ENCODE assay signal across 20 mouse cellular contexts in the genomic region with DNA sequence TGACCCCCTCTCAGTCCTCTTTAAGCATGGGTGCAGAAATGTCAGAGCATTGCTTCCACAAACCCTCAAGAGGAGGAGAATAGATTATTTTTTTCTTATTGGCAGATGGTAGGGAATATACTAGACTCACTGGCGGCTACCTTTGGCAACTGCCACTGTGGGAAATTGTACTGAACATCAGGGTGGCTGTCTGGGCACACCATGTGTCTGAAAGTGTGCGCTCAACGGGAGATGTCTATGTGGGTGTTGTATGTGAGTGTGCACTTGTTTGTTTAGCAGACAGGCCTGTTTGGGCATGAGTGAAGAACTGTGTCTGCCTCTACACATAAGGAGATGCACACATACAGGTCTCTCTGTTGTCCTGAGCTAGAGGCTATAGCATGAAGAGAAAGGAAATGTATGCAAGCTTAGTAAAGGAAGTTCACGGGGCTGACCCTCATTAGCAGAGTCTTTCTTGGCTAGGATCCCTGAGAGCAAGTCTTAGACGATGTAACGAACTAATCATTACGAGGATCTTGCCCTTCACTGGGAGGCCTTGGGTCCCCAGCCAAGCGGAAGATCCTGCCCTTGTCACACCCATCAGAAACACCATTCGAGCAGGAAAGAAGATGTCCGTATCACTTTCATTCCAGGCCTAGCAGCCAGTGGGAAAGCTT. TPM values are rescaled to one million over a fixed set of nuclear protein-coding genes. Genes with fewer than 3 reads are reported as not detected.
DNase-seq lines count a peak whose midpoint lies in the region; ATAC-seq and TF ChIP-seq lines count a peak whose summit lies in the region.
"Had no signal": no experiment of that assay in that cellular context is flagged by ENCODE, and none has a peak within 500 bp of the region (broad histone marks: within the 10 kb centered on the region; RNA-seq: fewer than 3 reads in every experiment).

No protein-coding gene starts in this region.

- no peak for TF ChIP-seq CTCF in liver, postnatal 0 days (IDR thresholded peaks at IDR 0.05; ENCODE audit: low read depth)

- TF ChIP-seq EP300 in liver, postnatal 0 days (IDR thresholded peaks at IDR 0.05; ENCODE audit: low read depth) = no peak

- ATAC-seq in embryonic facial prominence, embryonic 14.5 days (ENCODE audit: low read depth) = no peak
- ATAC-seq in lung, embryonic 16.5 days (ENCODE audit: low read depth) = peak; percentile 71
- peak; percentile 16 for ATAC-seq in intestine, embryonic 15.5 days
- ATAC-seq in liver, postnatal 0 days = no peak

- H3K36me3 ChIP-seq in embryonic facial prominence, embryonic 14.5 days (ENCODE audit: control insufficient read depth, insufficient read depth, low read length) = no peaks in the 10 kb centered on the region
- H3K36me3 ChIP-seq in embryonic facial prominence, embryonic 10.5 days (replicated peaks) = no peaks in the 10 kb centered on the region
- H3K36me3 ChIP-seq in lung, embryonic 16.5 days (ENCODE audit: control insufficient read depth, insufficient read depth, low read length) = no peaks in the 10 kb centered on the region
- no peaks in the 10 kb centered on the region for H3K36me3 ChIP-seq in intestine, embryonic 15.5 days
- H3K36me3 ChIP-seq in liver, postnatal 0 days (replicated peaks; ENCODE audit: insufficient read depth, low read length) = no peaks in the 10 kb centered on the region
- H3K36me3 ChIP-seq: heart, embryonic 10.5 days; limb, embryonic 13.5 days; liver, embryonic 15.5 days; midbrain, embryonic 10.5 days had no signal

- H3K27me3 ChIP-seq in embryonic facial prominence, embryonic 14.5 days (replicated peaks; ENCODE audit: control insufficient read depth, insufficient read depth, low read length) = no peaks in the 10 kb centered on the region
- no peaks in the 10 kb centered on the region for H3K27me3 ChIP-seq in embryonic facial prominence, embryonic 10.5 days (replicated peaks; ENCODE audit: low read depth, poor library complexity, severe bottlenecking)
- H3K27me3 ChIP-seq in lung, embryonic 16.5 days (ENCODE audit: control insufficient read depth, insufficient read depth, low read depth, low read length) = no peaks in the 10 kb centered on the region
- no peaks in the 10 kb centered on the region for H3K27me3 ChIP-seq in intestine, embryonic 15.5 days (replicated peaks)
- no peaks in the 10 kb centered on the region for H3K27me3 ChIP-seq in liver, postnatal 0 days (ENCODE audit: insufficient read depth, low read length)
- H3K27me3 ChIP-seq: limb, embryonic 13.5 days; liver, embryonic 15.5 days had no signal

- no peak overlapping the region for H3K9ac ChIP-seq in embryonic facial prominence, embryonic 14.5 days (ENCODE audit: low read depth, low read length)
- H3K9ac ChIP-seq in lung, embryonic 16.5 days (ENCODE audit: low read length) = no peak overlapping the region
- no peak overlapping the region for H3K9ac ChIP-seq in intestine, embryonic 15.5 days
- no peak overlapping the region for H3K9ac ChIP-seq in liver, postnatal 0 days (replicated peaks)
- H3K9ac ChIP-seq: limb, embryonic 13.5 days; liver, embryonic 15.5 days had no signal

- DNase-seq in embryonic facial prominence, embryonic 14.5 days (ENCODE audit: low spot score) = peak; percentile 29
- DNase-seq in embryonic facial prominence, embryonic 10.5 days (ENCODE audit: low spot score) = no peak
- DNase-seq in lung, postnatal 36 days = no peak
- DNase-seq in layer of hippocampus, postnatal 10 days (ENCODE audit: low spot score in 2 of 2) = peak; percentile 13 to 30
- DNase-seq in cerebellum, adult 8-10 months = no peak
- no peak for DNase-seq in liver, postnatal 0 days
- DNase-seq: B cell, adult 2 months; cerebellum, postnatal 36 days; gastrocnemius, postnatal 25 days had no signal

- no peak overlapping the region for H3K4me2 ChIP-seq in embryonic facial prominence, embryonic 14.5 days (ENCODE audit: low read depth, low read length)
- H3K4me2 ChIP-seq in lung, embryonic 16.5 days (ENCODE audit: low read depth, low read length) = no peak overlapping the region
- no peak overlapping the region for H3K4me2 ChIP-seq in intestine, embryonic 15.5 days (replicated peaks)
- H3K4me2 ChIP-seq in liver, postnatal 0 days (ENCODE audit: low read depth, low read length) = no peak overlapping the region
- H3K4me2 ChIP-seq: limb, embryonic 13.5 days; liver, embryonic 15.5 days had no signal

- H3K4me3 ChIP-seq in embryonic facial prominence, embryonic 14.5 days (ENCODE audit: low read depth, low read length) = no peak overlapping the region
- no peak overlapping the region for H3K4me3 ChIP-seq in embryonic facial prominence, embryonic 10.5 days
- H3K4me3 ChIP-seq in lung, embryonic 16.5 days (ENCODE audit: low read length) = no peak overlapping the region
- H3K4me3 ChIP-seq in intestine, embryonic 15.5 days (replicated peaks) = no peak overlapping the region
- H3K4me3 ChIP-seq in liver, postnatal 0 days (ENCODE audit: low read depth, low read length) = no peak overlapping the region
- H3K4me3 ChIP-seq: heart, embryonic 10.5 days; limb, embryonic 13.5 days; liver, embryonic 15.5 days; midbrain, embryonic 10.5 days had no signal

- H3K27ac ChIP-seq in embryonic facial prominence, embryonic 14.5 days (replicated peaks; ENCODE audit: low read depth, low read length) = no peak overlapping the region
- H3K27ac ChIP-seq in embryonic facial prominence, embryonic 10.5 days (replicated peaks) = no peak overlapping the region
- H3K27ac ChIP-seq in lung, embryonic 16.5 days (ENCODE audit: low read length) = peak overlapping the region; percentile 25
- no peak overlapping the region for H3K27ac ChIP-seq in intestine, embryonic 15.5 days
- H3K27ac ChIP-seq in liver, postnatal 0 days (ENCODE audit: low read depth) = no peak overlapping the region
- H3K27ac ChIP-seq: heart, embryonic 10.5 days; limb, embryonic 13.5 days; liver, embryonic 15.5 days; midbrain, embryonic 10.5 days had no signal

- WGBS in embryonic facial prominence, embryonic 14.5 days = 80% methylated on average over 10 of the region's 10 CpGs
- WGBS in embryonic facial prominence, embryonic 10.5 days = 82% methylated on average over 10 of the region's 10 CpGs
- WGBS in lung, embryonic 16.5 days = 50% methylated on average over 10 of the region's 10 CpGs
- WGBS in intestine, embryonic 15.5 days = 73% methylated on average over 10 of the region's 10 CpGs
- 75% methylated on average over 10 of the region's 10 CpGs for WGBS in liver, postnatal 0 days (ENCODE audit: insufficient replicate concordance)

- peaks cover 7% of the 10 kb centered on the region; the same call in 1 of the 2 replicates for H3K4me1 ChIP-seq in embryonic facial prominence, embryonic 14.5 days (ENCODE audit: control insufficient read depth, insufficient read depth, low read length)
- peaks cover 11% of the 10 kb centered on the region for H3K4me1 ChIP-seq in embryonic facial prominence, embryonic 10.5 days
- peaks cover 15% of the 10 kb centered on the region for H3K4me1 ChIP-seq in lung, embryonic 16.5 days (replicated peaks; ENCODE audit: control insufficient read depth, insufficient read depth, low read length)
- peaks cover 9% of the 10 kb centered on the region for H3K4me1 ChIP-seq in intestine, embryonic 15.5 days (replicated peaks)
- H3K4me1 ChIP-seq in liver, postnatal 0 days (ENCODE audit: insufficient read depth) = no peaks in the 10 kb centered on the region
- H3K4me1 ChIP-seq: limb, embryonic 13.5 days; liver, embryonic 15.5 days had no signal

- no peaks in the 10 kb centered on the region for H3K9me3 ChIP-seq in embryonic facial prominence, embryonic 14.5 days (ENCODE audit: control insufficient read depth, low read length)
- no peaks in the 10 kb centered on the region for H3K9me3 ChIP-seq in embryonic facial prominence, embryonic 10.5 days
- H3K9me3 ChIP-seq in lung, embryonic 16.5 days (ENCODE audit: control insufficient read depth, low read length) = no peaks in the 10 kb centered on the region
- H3K9me3 ChIP-seq in intestine, embryonic 15.5 days = no peaks in the 10 kb centered on the region
- no peaks in the 10 kb centered on the region for H3K9me3 ChIP-seq in liver, postnatal 0 days (ENCODE audit: low read length)
- H3K9me3 ChIP-seq: heart, embryonic 10.5 days; limb, embryonic 13.5 days; liver, embryonic 15.5 days; midbrain, embryonic 10.5 days had no signal

RNA-seq across cellular contexts. Expression of a gene that starts 8.8 kb away (rescaled TPM):
- polyA plus RNA-seq in embryonic facial prominence, embryonic 14.5 days (2014; fragmentation: Nextera tagmentation; extraction: Ambion mirVana) = not detected in 2 replicates
- polyA plus RNA-seq in embryonic facial prominence, embryonic 10.5 days (2016; fragmentation: Nextera tagmentation; extraction: Ambion mirVana) = not detected in 2 replicates
- polyA plus RNA-seq in lung, embryonic 16.5 days (2015; fragmentation: Nextera tagmentation; extraction: Ambion mirVana) = 3.2 TPM in 1 of 2 replicates, not detected in the other
- polyA plus RNA-seq in intestine, embryonic 15.5 days (2015; fragmentation: Nextera tagmentation; extraction: Ambion mirVana) = 1.2 TPM in 2 replicates
- total RNA-seq in layer of hippocampus, postnatal 10 days (2021) = not detected
- polyA plus RNA-seq in liver, postnatal 0 days (2015; fragmentation: Nextera tagmentation; extraction: Ambion mirVana) = not detected in 2 replicates
- total RNA-seq: gastrocnemius, postnatal 25 days; heart, postnatal 25 days; left cerebral cortex, adult 8-10 months had no signal
- polyA plus RNA-seq: embryonic facial prominence, embryonic 11.5 days; heart, embryonic 10.5 days; kidney, embryonic 14.5 days; limb, embryonic 13.5 days; liver, embryonic 15.5 days; midbrain, embryonic 10.5 days; neural tube, embryonic 14.5 days had no signal

RNA-seq across cellular contexts. Expression of a gene that starts 23.3 kb away (rescaled TPM):
- 1.6 and 2.2 TPM in 2 replicates for polyA plus RNA-seq in embryonic facial prominence, embryonic 14.5 days (2014; fragmentation: Nextera tagmentation; extraction: Ambion mirVana)
- 12.4 and 13.7 TPM in 2 replicates for polyA plus RNA-seq in embryonic facial prominence, embryonic 10.5 days (2016; fragmentation: Nextera tagmentation; extraction: Ambion mirVana)
- polyA plus RNA-seq in lung, embryonic 16.5 days (2015; fragmentation: Nextera tagmentation; extraction: Ambion mirVana) = 5.1 and 6.1 TPM in 2 replicates
- 4.4 and 5.4 TPM in 2 replicates for polyA plus RNA-seq in intestine, embryonic 15.5 days (2015; fragmentation: Nextera tagmentation; extraction: Ambion mirVana)
- 1 to 10 TPM; 1.9 to 2.6 TPM for total RNA-seq in layer of hippocampus, postnatal 10 days (2021)
- polyA plus RNA-seq in liver, postnatal 0 days (2015; fragmentation: Nextera tagmentation; extraction: Ambion mirVana) = 0.51 and 0.72 TPM in 2 replicates
- total RNA-seq: gastrocnemius, postnatal 25 days had no signal

Comparison
In these comparisons a context has a peak if more than half of its experiments do, and no peak if none do; other contexts are left out.
1. DNase-seq: peak in embryonic facial prominence, embryonic 14.5 days (single experiment) and layer of hippocampus, postnatal 10 days (2 of 2); none in embryonic facial prominence, embryonic 10.5 days (single experiment), lung, postnatal 36 days (single experiment), cerebellum, adult 8-10 months (single experiment) and liver, postnatal 0 days (single experiment).
2. ATAC-seq: peak in lung, embryonic 16.5 days (single experiment) and intestine, embryonic 15.5 days (single experiment); none in embryonic facial prominence, embryonic 14.5 days (single experiment) and liver, postnatal 0 days (single experiment).